Mouse (Mus musculus) cerebellum, postnatal 10 days (tissue): ENCODE measurements at regions not wholly inside any gene's neighbourhood (a gene's known extent, or its start where the extent isn't known, plus 50 kb on each side); places are given as distances from the start of the nearest gene placed in this dataset.
A peak's percentile ranks its signal among the peaks of the same experiment; 100 is the strongest.

Experiments
- DNase-seq, 2 experiments: peaks; one replicate each; pipeline ENCODE4 v3.0.0; 2021; ENCODE audit warnings: mixed read lengths in 2 of 2

DNA sequence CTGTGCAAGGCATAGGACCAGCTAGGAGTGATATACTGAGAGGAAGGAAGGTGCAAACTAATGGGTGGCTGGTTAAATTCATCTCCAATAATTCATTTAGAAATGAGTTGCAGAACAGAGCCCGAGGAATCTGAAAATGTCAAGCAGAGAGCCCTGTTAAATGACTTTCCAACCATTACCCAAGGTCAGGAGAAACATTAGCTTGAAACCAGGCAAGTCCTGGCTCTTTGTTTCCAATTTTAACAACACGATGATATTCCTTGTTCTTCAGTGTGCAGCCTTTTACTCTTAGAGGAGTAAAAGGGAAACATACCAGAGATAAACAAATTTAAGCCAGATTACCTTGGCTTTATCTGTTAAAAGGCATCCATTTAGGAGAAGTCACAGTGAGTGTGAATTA lies 2318.4 kb downstream of the Poteg start:
- DNase-seq: no peak

DNA sequence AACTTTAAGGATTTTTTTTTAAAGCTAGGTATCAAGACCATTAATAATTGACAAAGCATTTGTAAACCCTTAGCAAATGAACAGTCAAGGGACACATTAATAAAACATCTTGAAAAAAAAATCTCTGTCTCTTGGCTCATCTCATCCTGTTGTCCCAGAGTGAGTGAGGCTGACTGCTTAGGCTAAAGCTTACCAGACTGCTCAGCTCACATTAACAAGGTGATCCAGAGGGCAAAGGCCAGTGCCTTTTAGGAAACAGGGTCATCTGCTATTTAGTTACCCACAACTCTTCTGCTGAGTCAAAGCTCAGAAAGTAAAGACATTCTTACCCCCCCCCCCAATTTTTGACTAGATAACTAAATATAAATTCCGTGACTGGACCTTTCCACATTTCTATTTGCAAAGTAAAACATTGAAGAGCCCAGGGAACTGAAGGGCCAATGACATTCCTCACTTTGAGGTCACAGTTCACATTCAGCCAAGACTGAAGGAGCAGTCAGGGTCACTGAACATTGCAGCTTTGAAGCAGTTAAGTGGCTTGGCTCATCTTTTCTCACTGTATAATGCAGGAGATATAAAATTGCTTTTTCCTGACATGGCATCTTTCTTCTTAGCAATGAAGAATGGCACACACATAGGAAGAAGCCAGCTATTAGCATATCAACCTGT lies 2318.9 kb downstream of the Poteg start:
- DNase-seq: no peak

DNA sequence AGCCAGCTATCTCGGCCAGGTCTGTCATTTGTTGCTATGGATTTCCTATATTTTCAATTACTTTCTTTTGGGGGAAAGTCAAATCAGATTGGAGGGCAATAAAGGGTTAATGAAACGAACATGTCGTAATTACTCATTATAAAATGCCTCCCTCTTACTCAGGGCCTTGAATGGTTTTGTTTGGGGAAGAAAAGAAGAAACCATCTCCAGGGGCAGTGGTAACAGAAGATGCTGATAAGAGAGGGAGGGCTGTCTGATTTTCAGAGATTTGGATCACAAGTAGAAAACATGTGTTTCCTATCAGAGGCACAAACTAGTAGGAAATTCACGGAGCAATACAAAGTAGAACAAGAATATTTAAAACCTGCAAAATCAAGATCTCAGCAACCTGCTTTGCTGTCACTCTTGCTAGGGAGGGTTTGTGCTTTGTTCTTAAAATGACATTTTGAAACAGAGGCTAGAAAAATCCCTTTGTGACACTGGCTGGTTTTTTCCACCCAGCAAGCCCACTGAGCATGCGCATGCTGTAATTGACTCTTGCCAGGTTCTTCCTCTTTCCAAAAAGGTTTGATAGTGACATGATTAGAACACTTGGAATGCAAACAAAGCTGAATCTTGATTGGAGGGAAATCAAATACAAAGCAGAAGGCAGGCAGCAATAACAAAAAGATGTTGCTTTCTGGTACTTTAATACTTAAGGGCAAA lies 2329.8 kb downstream of the Poteg start:
- DNase-seq: peak; percentile 29 to 31

DNA sequence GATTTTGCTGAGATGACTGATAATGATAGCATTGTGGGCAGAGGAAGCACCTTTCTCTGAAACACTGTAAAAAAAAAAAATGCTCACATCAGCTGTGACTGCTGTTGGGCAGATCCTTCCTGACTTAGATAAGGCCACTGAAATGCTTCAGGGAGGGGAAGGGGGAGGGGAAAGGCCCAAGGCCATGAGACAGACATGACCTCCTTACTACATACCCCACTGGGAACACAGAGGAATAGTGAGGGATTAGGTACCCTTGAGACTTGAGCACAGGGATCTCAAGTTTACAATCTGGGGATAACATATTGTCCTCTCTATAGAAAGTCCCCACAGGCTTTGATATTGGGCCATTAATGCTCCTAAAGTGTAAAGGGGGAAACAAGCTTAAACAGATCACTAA lies 2341.7 kb downstream of the Poteg start:
- DNase-seq: no peak

DNA sequence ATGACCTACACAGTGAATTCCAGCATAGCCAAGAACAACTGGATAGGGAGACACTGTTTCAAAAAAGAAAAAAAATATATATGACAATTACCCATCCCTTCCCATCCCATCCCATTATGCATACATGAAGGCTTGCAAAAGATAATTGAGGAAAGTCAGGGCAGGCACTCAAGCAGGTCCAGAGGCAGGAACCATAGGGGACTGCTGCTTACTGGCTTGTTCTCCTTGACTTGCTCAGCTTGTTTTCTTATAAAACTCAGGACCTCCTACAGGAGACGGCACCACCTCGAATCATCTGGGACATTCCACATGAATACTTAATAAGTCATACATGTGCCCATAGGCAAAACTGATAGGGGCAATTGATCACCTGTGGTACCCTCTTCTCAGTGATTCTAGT lies 2342.6 kb downstream of the Poteg start:
- DNase-seq: no peak

DNA sequence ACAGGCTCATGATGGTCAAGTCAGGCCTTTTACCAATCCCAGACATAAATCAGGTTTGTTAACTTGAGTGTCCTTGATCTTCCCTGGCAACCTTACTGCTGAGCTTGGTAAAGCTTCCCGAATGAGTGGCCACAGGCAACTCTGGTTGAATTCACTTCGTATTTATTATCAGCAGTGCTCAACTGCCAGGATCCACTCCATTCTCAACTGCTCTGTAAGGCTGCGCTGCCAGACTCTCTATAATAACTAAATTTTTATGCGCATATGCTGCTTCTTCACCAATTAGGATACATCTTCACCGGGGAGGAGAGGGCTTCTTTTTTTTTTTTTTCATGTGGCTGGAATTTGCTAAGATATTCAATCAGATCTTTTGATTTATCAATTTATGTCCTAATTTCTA lies 2359.8 kb downstream of the Poteg start:
- no peak for DNase-seq

DNA sequence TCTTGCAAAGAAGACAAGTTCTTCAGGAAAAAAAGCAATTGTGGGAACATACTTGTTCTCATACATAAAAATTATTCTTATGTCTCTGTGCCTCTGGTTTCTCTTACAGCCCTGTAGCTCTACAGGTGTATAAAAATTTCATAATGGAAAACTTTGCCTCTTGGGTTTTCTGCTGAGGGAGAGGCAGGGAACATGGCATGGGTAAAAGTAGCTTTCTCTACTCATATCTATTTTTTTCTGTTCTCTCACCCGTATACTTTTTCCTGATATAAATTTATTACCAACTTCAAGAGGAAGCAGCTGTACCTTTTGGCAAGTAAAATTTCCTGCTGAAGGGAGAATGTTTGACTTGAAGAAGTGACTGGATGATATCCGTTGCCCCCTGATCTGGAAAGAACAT lies 2388.6 kb downstream of the Poteg start:
- no peak for DNase-seq
